Mouse (Mus musculus): ENCODE measurements around the gene Ptprg.

GRCm38 (mm10) chr14:11758185-11758584 lies 204.9 kb downstream of the Ptprg start:
- TF ChIP-seq CTCF (IDR thresholded peaks at IDR 0.05; ENCODE audit: extremely low read depth, insufficient read length, insufficient replicate concordance, low read depth, low read length) (no peak), POLR2A (IDR thresholded peaks at IDR 0.05; ENCODE audit: low read depth, low read length) (no peak)

Measured in small intestine, adult 2 months (tissue).